ENCODE assay signal across 8 mouse cellular contexts in the genomic region with DNA sequence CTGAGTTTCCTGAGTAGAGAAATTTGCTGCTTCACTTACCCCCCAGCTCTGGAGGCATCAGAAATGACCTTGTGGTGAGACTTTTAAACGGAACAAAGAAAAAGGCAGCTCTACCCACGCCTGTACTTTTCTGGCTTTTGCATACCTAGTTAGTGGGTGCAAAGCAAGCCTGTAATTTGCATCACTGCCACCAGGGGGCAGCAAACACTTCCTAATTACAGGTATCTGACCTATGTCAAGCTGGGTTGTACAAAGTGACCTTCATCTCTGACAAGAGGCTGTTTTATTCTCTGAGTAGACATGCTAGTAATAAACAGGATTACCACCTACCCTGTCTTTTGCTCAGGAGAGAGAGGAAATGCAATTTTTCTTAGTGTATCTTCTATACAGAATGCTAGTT.
A peak's percentile ranks its signal among the peaks of the same experiment; 100 is the strongest.
DNase-seq lines count a peak whose midpoint lies in the region; ATAC-seq and TF ChIP-seq lines count a peak whose summit lies in the region.

No protein-coding gene starts in this region.

- no peak overlapping the region for H3K9ac ChIP-seq in ES-E14 (ENCODE audit: insufficient read depth, low read depth, low read length, poor library complexity, severe bottlenecking)

- no peak overlapping the region for H3K4me3 ChIP-seq in ES-E14 (ENCODE audit: insufficient read depth in 1 of 2, low read depth in 1 of 2, low read length in 2 of 2, poor library complexity in 1 of 2, severe bottlenecking in 1 of 2)
- H3K4me3 ChIP-seq in small intestine, adult 2 months (ENCODE audit: low read depth, low read length) = no peak overlapping the region

- H3K27ac ChIP-seq in ES-E14 (ENCODE audit: insufficient read depth, low read depth, low read length, poor library complexity, severe bottlenecking) = no peak overlapping the region
- no peak overlapping the region for H3K27ac ChIP-seq in small intestine, adult 2 months (ENCODE audit: insufficient read depth, low read depth, low read length)

- WGBS in large intestine, adult 2 months = 62% methylated on average over 2 of the region's 2 CpGs
- WGBS in small intestine, adult 2 months = 75% methylated on average over 2 of the region's 2 CpGs

- DNase-seq in cerebellum, adult 11 months = peak; percentile 59
- DNase-seq in ES-E14 (ENCODE audit: low read depth, low spot score) = peak; percentile 89
- DNase-seq in cerebellum, adult 11-12 months = peak; percentile 42
- DNase-seq in gastrocnemius, adult 8-10 months (ENCODE audit: low spot score in 2 of 2) = peak; percentile 47 to 57
- peak; percentile 47 for DNase-seq in large intestine, adult 2 months (ENCODE audit: low read depth, low spot score)
- peak; percentile 82 for DNase-seq in lung, postnatal 10 days

- in situ Hi-C loops in ES-E14 (cut with MboI; ENCODE audit: low sequenced_read_pairs in 2 of 2, unreplicated experiment in 2 of 2) = no loop called here

- ATAC-seq in cerebellum, adult (ENCODE audit: insufficient number of reproducible peaks, low FRiP score, low TSS enrichment) = no peak

- peak; percentile 42; the same call in 1 of the 2 replicates for TF ChIP-seq CTCF in small intestine, adult 2 months (IDR thresholded peaks at IDR 0.05; ENCODE audit: extremely low read depth, insufficient read length, insufficient replicate concordance, low read depth, low read length)

- no peaks in the 10 kb centered on the region for H3K27me3 ChIP-seq in small intestine, adult 2 months (ENCODE audit: control insufficient read depth, insufficient read depth, low read length)

- no peaks in the 10 kb centered on the region for H3K9me3 ChIP-seq in ES-E14 (ENCODE audit: control insufficient read depth, insufficient read depth, low read depth, low read length)

- TF ChIP-seq POLR2A in small intestine, adult 2 months (IDR thresholded peaks at IDR 0.05; ENCODE audit: low read depth, low read length) = no peak

- H3K36me3 ChIP-seq in ES-E14 (ENCODE audit: control insufficient read depth, insufficient read depth, low read length, poor library complexity, severe bottlenecking) = peaks cover 56% of the 10 kb centered on the region
- H3K36me3 ChIP-seq in small intestine, adult 2 months (ENCODE audit: control insufficient read depth, insufficient read depth, low read length) = peaks cover 55% of the 10 kb centered on the region

- H3K4me1 ChIP-seq in ES-E14 (ENCODE audit: control insufficient read depth in 2 of 2, insufficient read depth in 2 of 2, low read length in 2 of 2, poor library complexity in 1 of 2) = peaks cover 0 to 10% of the 10 kb centered on the region in 2 experiments; a peak in 2 of 4 replicates
- no peaks in the 10 kb centered on the region for H3K4me1 ChIP-seq in small intestine, adult 2 months (ENCODE audit: control insufficient read depth, insufficient read depth, insufficient read length, low read length)

TF ChIP-seq in ES-E14, 5 proteins besides CTCF, POLR2A, EP300 and RAD21:
- no peak for TF ChIP-seq HCFC1 (IDR thresholded peaks at IDR 0.05; ENCODE audit: borderline replicate concordance, insufficient read depth, low read length)
- TF ChIP-seq ZC3H11A (IDR thresholded peaks at IDR 0.05; ENCODE audit: borderline replicate concordance, low read depth, low read length) = peak; percentile 78
